Mouse (Mus musculus): Measurements from ENCODE around the gene Adam12. TPM values are rescaled to one million over a fixed set of nuclear protein-coding genes. Genes with fewer than 3 reads are reported as not detected.

Adam12 gene
- total RNA-seq, 2 experiments from 2014 or later, result 7.1 TPM

DNA sequence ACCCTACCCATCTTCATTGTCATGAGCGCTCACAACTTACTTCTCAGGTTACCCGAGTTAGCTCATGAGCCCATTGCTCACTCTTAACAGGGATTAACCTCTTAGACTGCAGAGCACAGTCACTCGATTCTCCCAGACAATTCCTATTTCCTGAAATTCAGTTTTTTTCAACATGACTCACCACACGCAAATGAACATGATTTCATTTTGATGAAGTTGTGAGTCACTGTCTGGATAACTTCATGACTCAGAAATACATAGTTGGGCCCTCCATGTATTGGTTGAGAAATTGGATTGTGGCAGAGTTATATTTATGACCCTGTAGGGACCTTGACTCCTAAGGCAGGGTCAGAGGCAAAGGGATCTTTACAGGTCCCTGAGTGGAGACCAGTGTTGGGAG lies 230.4 kb downstream of the Adam12 start:
- no peak for DNase-seq

DNA sequence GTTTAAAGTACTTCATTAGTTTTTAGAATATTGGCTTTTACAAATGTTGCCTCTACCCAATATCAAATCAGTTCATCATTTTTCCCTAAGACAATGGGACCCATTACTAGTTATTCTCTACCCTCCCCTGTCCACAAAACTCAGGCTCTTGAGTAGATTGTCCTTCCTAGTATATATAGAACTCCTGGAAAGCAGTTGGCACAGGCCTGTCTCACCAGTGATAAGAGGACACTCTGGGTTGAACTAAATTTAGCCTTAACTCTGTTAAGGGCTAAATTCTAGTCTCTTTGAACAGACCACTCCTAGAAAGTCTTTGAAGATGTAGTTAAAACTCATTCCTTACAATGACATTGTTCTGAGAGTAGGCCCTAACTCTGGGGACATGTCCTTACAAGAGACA lies 241.0 kb downstream of the Adam12 start:
- DNase-seq, result no peak

- DNase-seq, result no peak
Measured at GRCm38 (mm10) chr7:133988356-133988755, 243.6 kb downstream of the Adam12 start.

DNA sequence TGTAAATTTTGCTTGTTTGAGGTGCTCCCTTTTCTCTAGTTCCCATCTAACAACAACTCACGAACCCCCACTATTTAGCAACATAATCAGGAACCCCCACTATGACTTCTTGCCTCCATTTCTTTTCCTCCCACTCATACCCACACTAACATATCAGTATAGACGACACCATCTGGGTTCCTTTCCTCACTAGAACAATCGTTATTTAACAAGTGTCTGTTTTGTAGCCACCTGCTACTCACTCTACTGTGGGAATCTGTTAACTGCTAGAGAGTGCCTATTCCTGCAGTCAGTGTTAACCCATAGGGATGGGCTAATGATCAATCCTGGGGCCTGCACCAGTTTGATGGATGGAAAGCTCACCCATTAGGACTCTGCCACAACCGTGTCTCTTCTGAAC lies 245.7 kb downstream of the Adam12 start:
- DNase-seq, result peak in 1 of 2 experiments; percentile 20

DNA sequence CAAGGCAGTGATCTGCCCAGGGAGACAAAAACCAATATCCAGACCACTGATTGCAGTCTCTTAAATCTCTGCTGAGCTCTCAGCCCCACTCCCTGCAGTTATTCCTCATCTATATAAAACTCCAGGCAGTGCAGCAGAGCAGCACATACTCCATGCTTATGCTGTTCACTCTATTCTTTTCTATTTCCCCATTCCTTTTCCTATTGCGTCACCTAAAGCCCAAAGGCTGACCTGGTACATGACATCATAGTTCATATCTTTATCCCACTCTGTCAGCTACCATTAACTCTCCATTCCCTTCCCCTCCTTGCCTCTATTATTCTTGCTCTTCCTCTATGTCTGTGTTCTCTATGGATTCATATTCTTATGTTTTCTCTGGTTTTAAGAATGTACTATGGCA lies 246.3 kb downstream of the Adam12 start:
- no peak for DNase-seq

GRCm38 (mm10) chr7:133976388-133977122 lies 255.4 kb downstream of the Adam12 start:
- DNase-seq, result no peak

DNA sequence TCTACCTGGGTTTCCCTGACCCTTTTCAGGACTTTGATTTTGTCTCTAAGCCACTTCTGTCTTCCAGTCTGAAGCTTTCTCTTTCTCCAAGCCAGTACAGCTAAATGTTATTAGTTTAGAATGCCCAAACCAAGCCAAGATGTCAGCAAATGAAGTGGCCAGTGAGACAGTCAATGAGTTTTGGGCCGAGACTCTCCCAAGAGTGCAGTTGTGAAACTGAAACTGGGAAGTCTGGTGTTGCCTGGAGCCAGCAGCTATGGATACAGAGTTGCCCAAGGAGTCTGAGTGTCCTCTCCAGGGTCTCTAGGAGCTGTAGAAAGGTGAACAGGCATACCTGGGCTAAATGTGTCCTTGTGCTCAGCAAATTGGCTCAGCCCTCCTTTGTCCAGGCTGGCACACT lies 260.9 kb downstream of the Adam12 start:
- DNase-seq, result no peak

DNA sequence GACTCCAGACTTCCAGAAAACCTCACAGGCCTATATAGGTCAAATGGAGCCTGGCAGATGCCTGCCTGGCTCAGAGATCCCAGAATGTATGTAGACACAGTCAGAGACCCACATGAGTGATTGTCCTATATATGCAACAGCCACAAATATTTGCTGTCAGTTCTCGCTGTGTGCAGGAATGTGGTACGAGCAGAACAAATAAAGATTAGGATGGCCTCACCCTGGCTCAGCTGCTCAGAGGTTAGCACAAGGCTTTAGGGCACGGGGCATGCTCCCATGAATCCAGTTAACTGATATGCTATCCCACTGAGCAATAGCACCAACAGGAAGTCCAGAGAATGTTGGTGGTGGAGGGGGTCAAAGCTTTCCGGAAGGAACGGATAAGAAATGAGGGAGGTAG lies 261.5 kb downstream of the Adam12 start:
- no peak for DNase-seq

GRCm38 (mm10) chr7:133967906-133968305 lies 264.0 kb downstream of the Adam12 start:
- no peak for DNase-seq

DNA sequence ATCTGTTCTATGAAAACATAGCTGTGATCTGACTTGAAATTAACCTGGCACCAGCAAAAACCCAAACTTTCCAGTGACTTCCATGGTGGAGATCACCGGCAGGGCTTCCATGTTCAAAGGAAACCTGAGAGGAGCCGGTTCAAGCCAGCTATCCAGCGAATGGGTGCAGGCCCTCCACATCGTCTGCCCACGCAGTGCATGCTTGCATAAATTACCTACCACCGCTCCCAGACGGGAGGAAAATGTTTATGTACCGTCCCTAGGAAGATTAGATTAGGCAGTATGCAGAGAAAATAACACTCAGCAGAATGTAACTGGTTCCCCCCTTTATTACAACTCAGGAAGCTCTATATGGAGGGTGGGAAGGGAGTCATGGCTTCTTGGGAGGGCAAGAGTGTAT lies 268.4 kb downstream of the Adam12 start:
- no peak for DNase-seq

DNA sequence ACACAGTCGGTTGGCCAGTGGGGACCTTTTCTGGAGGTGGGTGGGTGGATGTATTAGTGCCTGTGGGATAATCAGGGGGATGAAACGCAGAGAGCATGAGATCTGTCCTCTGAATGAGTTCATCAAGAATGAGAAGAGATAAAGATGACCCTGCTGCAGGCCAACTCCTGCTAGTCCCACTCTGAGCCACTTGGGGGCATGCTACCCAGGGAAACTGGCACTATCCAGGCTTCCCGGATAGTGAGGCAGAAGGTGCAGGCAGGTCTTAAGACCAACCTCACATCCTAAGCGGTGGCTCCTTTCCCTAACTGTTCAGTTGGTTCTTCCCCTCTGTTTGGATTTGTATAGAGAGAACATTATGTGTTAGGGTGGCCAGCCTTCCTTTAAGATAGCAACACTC lies 272.7 kb downstream of the Adam12 start:
- DNase-seq, result peak in 1 of 2 experiments; percentile 42

GRCm38 (mm10) chr7:133957873-133958272 lies 274.1 kb downstream of the Adam12 start:
- DNase-seq, result no peak

DNA sequence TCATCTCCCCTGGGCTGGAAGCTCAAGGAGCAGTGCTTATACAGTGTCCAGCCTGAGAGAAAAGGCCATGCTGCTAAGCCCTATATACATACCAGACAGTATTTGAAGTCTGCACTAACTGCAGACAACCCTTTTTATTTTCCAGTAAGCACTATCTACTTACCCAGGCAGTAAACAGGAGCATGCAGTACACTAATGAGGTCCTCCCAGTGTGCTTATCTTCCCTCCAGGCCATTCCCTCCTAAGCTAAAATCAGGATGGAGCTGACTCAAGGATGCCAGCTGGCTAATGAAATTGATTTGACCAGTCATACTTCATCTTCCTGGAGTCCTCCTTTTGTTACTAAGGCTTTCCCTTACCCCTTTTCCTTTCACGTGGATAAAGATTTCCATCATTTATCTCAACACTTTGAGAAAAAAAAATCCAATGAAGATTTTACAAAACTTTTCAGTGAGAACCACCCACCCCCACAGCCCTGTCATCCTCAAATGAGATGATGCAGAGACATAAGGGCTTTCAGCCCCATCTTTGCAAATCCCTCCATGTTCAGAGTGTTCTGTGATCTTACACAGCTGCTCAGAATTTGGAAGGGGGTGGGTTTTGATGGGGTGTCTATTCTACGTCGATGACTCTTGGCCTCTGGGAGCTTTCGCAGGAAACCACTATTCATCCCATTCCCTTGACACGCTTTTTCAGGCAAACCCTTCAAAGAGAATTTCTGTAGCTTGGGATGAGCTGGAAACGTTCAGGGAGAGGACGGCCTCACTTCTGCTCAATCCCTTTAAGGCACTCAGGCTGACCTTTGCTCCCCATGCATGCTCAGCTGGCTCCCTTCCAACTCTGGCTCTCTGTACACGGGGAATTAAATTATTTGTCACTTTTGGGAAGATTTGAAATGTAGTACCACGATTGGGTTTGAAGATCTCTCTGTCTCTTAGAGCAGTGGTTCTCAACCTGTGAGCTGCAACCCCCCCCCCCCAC lies 277.5 kb downstream of the Adam12 start:
- no peak for DNase-seq

DNA sequence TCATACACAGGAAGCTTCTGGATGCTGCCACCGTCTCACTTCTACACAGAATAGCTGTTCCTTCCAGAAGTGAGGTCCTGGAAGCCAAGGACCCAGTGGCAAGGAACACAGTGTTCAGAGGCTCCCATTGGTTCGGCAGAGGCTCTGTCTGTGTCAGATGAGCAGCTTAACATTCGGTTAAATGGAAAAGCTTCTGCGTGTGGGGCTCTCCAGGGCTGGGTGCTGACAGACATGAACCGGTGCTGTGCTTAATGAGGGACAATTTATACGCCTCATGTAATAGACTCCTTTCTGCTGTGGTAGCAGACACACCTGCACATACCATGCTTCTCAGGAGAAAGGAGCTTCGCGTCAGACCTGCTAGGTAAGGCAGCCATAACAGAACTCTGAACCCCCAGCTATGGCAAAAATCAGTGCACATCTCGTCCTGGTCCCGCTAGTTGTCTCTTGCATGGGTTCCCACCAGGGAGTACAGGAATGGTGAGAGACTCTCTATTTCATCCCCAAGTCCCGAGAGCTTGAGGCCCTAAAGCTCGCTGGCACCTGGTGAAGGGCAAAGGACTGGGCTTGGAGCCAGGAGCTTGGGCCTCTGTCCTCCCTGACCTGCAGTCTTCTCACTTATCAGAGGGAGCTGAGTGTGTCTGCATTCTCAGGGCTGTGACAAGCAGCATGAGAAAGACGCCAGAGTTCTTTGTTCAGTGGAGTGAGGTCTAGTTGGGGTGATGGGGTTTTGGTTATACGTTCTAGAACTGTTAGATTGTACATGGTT lies 280.0 kb downstream of the Adam12 start:
- no peak for DNase-seq

- no peak for DNase-seq
Measured at GRCm38 (mm10) chr7:133947360-133947759, 284.6 kb downstream of the Adam12 start.

GRCm38 (mm10) chr7:133946757-133947345 lies 285.1 kb downstream of the Adam12 start:
- DNase-seq, result no peak

DNA sequence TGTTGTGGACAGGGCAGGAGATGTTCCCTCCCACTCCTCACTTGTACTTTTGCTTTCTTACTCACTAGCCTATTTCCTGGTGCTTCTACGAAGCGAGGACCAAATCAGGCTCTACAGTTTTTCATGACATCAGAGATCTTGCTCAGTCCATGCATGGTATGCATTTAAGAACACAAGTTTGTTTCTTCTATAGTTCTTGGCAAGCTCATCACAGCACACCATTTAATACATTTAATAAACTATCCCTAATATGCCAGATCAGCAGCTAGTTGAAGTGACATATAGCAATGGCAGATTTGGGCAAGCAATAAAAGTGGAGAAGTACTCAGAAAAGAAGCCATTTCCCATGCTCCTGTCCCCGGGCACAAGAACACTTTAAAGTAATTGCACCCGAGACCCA lies 285.8 kb downstream of the Adam12 start:
- DNase-seq, result no peak

- DNase-seq, result no peak
Measured at GRCm38 (mm10) chr7:133940405-133940804, 291.5 kb downstream of the Adam12 start.

DNA sequence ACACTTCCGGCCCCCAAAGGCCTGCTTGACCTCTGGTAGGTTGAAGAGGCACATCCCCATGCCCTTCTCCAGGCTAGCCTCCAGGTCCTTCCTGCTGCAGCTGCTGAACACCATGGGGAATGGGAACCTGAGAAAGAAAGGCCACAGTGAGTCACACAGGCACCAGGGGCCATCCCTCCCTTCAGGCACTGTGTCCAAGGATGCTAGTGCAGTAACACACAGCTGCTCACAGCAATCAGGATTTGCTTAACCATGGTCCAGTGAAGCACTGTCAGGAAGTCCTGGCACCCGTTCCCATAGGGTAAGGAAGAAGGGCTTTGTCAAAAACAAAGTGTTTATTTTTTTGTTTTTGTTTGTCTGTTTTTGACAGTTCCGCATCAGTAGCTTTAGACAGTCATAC lies 294.5 kb downstream of the Adam12 start:
- DNase-seq, result no peak

DNA sequence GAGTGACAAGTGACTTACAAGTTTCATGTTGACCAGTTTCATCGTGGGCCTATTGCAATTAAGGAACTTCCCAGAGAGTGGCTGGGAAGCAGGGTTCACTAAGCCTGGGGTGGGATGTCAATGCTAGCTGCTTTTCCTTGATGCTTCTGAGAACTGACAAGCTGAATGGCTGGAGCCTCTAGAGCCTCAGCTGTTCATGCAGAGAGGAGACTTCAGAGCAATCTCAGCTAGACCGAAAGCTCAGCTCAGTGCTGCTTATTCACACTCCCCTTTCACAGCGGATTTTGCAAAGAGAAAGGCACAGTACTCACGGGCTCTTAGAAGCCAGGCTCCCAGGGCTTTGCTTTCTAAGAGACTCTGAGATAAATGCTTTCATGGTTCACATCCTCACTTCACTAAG lies 295.6 kb downstream of the Adam12 start:
- DNase-seq, result no peak

DNA sequence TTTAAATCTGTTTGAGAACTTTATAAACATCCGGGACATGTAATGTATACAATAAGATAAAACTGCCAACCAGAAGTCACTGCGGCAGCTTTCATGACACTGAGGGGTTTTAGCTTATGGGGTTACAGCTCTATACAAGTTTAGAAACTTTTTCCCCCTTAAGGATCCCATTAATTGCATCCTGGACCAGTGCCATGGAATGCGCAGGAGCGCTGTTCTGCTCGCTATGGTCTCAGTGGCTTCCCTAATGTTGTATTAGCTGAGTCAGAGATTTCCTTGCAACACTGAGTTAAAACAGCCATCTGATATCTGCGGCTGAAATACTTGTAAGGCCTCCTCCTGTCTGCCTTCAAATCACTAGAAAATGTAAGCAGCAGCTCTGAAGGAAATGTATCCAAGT lies 298.6 kb downstream of the Adam12 start:
- DNase-seq, result no peak

DNA sequence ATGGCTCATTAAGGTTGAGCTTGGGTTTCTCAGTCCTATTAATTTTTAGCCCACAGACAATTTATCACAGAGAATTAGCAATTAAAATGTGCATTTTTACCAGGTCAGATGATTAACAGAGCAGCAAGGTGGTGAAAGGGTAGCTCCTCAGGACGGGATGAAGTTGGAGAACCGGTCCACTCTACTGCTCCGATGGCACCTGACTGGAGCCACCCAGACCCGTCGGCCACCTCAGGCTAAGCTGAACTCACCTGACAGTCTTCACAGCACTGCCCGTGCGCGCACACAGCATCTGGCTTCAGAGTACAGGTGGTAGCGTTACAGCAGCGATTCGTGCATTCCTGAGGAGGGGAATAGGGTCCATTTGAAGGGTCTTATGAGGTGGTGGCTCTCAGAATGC lies 300.5 kb downstream of the Adam12 start:
- no peak for DNase-seq
